Comparison of ENCODE assay signal across 8 mouse cellular contexts in genomic region chr3:40530845-40531244, GRCm38 (mm10). TPM values are rescaled to one million over a fixed set of nuclear protein-coding genes. Genes with fewer than 3 reads are reported as not detected.
A peak's percentile ranks its signal among the peaks of the same experiment; 100 is the strongest.
DNase-seq lines count a peak whose midpoint lies in the region; ATAC-seq lines count a peak whose summit lies in the region.

No protein-coding gene starts in this region.

- DNase-seq in adipocyte (ENCODE audit: low spot score) = peak; percentile 17
- DNase-seq in adrenal gland, postnatal 14 days = no peak
- DNase-seq in B cell, adult 2 months = no peak
- DNase-seq in layer of hippocampus, postnatal 36 days = no peak
- DNase-seq in testis, postnatal 14 days (ENCODE audit: low spot score) = no peak

- H3K27me3 ChIP-seq in hindbrain, embryonic 13.5 days = peaks cover 45% of the 10 kb centered on the region

- no peaks in the 10 kb centered on the region for H3K36me3 ChIP-seq in hindbrain, embryonic 13.5 days

- peaks cover 4% of the 10 kb centered on the region; the same call in 1 of the 2 replicates for H3K4me1 ChIP-seq in brown adipose tissue, adult 24 weeks (ENCODE audit: control insufficient read depth, insufficient read depth, insufficient read length, low read length)
- peaks cover 44% of the 10 kb centered on the region for H3K4me1 ChIP-seq in hindbrain, embryonic 13.5 days (replicated peaks)

- peak overlapping the region; percentile 80; the same call in 1 of the 2 replicates for H3K9ac ChIP-seq in hindbrain, embryonic 13.5 days

- ATAC-seq in hindbrain, embryonic 13.5 days (ENCODE audit: low FRiP score) = peak; percentile 2; the same call in 1 of the 2 replicates
- ATAC-seq in megakaryocyte progenitor cell, adult 5-6 weeks (replicated peaks; ENCODE audit: poor library complexity) = peak; percentile 49

- no peak overlapping the region for H3K27ac ChIP-seq in brown adipose tissue, adult 24 weeks (replicated peaks; ENCODE audit: low read depth, low read length)
- no peak overlapping the region for H3K27ac ChIP-seq in hindbrain, embryonic 13.5 days

- peak overlapping the region; percentile 100 for H3K4me2 ChIP-seq in hindbrain, embryonic 13.5 days

- H3K9me3 ChIP-seq in hindbrain, embryonic 13.5 days = no peaks in the 10 kb centered on the region

- peak overlapping the region; percentile 47 for H3K4me3 ChIP-seq in brown adipose tissue, adult 24 weeks (ENCODE audit: insufficient read depth, low read depth, low read length)
- H3K4me3 ChIP-seq in hindbrain, embryonic 13.5 days = peak overlapping the region; percentile 63

- WGBS in hindbrain, embryonic 13.5 days = 18% methylated on average over 7 of the region's 7 CpGs

RNA-seq across cellular contexts. Expression of gene Intu, which starts 0.2 kb away (rescaled TPM):
- polyA plus RNA-seq in brown adipose tissue, adult 24 weeks (2012; ENCODE audit: insufficient read depth, insufficient read length, missing spikeins) = 0.71 and 1.0 TPM in 2 replicates
- polyA plus RNA-seq in hindbrain, embryonic 13.5 days (2015; fragmentation: Nextera tagmentation; extraction: Ambion mirVana) = 3.5 and 4.1 TPM in 2 replicates
- total RNA-seq in megakaryocyte progenitor cell, adult 5-6 weeks (2015) = 2.9 and 3.7 TPM in 2 replicates
- total RNA-seq in megakaryocyte progenitor cell, adult 5-6 weeks (2017) = 2.5 and 3.0 TPM in 2 replicates
- total RNA-seq in adrenal gland, postnatal 14 days (2021) = 2.7 and 2.9 TPM in 2 replicates
- total RNA-seq in layer of hippocampus, postnatal 36 days (2021) = 1 to 10 TPM; 5.7 to 6.9 TPM
